Mouse (Mus musculus) liver, embryonic 13.5 days (tissue): Measurements from ENCODE around the gene Adamtsl2. TPM values are rescaled to one million over a fixed set of nuclear protein-coding genes. Genes with fewer than 3 reads are reported as not detected.

Source experiments
- ATAC-seq: fragments of 200-750 bp; cut with Nextera tagmentation; 2 replicates; pipeline ENCODE4 v1.8.0; 2017; ENCODE audit warnings: low read depth, mild to moderate bottlenecking, moderate number of reproducible peaks, moderate library complexity
- DNase-seq: peaks from one replicate; pipeline ENCODE4 v3.0.0; 2022
- H3K27ac ChIP-seq: fragments of 300-500 bp; sonication (generic); 2 replicates; pipeline ENCODE4 v1.5.1; 2015; ENCODE audit warnings: moderate library complexity, mild to moderate bottlenecking, inconsistent platforms
- H3K27me3 ChIP-seq: fragments of 300-500 bp; sonication (generic); 2 replicates; pipeline ENCODE4 v1.6.1; 2015; ENCODE audit warnings: mild to moderate bottlenecking, inconsistent platforms
- H3K36me3 ChIP-seq: fragments of 300-500 bp; sonication (generic); 2 replicates; pipeline ENCODE4 v1.6.1; 2015; ENCODE audit warnings: mild to moderate bottlenecking, inconsistent platforms
- H3K4me1 ChIP-seq: fragments of 300-500 bp; sonication (generic); replicated peaks from 2 replicates; pipeline ENCODE4 v1.6.1; 2015; ENCODE audit warnings: inconsistent platforms
- H3K4me2 ChIP-seq: fragments of 300-500 bp; sonication (generic); 2 replicates; pipeline ENCODE4 v1.6.1; 2015; ENCODE audit warnings: inconsistent platforms, mild to moderate bottlenecking, moderate library complexity
- H3K4me3 ChIP-seq: fragments of 300-500 bp; sonication (generic); replicated peaks from 2 replicates; pipeline ENCODE4 v1.5.1; 2015; ENCODE audit warnings: mild to moderate bottlenecking, inconsistent platforms
- H3K9ac ChIP-seq: fragments of 300-500 bp; sonication (generic); 2 replicates; pipeline ENCODE4 v1.6.1; 2015; ENCODE audit warnings: mild to moderate bottlenecking, inconsistent platforms
- H3K9me3 ChIP-seq: fragments of 300-500 bp; sonication (generic); replicated peaks from 2 replicates; pipeline ENCODE4 v1.6.1; 2016; ENCODE audit warnings: inconsistent platforms
- WGBS: fragments of 180-500 bp; shearing (Covaris S2); methylation state at CpG from one replicate; pipeline ENCODE4 v1.1.7; 2015; ENCODE audit not compliant: insufficient replicate concordance; 5-methylcytosine and 5-hydroxymethylcytosine counted together
- polyA plus RNA-seq: library from polyadenylated mRNA; unstranded; fragments of >200 nt; fragmentation: Nextera tagmentation; extraction: Ambion mirVana; gene quantifications from 2 replicates; pipeline ENCODE4 v1.2.1, GENCODE M21; 2015

The Adamtsl2 gene
- polyA plus RNA-seq, 1 experiment from 2014 or later = 0.65 TPM

DNA sequence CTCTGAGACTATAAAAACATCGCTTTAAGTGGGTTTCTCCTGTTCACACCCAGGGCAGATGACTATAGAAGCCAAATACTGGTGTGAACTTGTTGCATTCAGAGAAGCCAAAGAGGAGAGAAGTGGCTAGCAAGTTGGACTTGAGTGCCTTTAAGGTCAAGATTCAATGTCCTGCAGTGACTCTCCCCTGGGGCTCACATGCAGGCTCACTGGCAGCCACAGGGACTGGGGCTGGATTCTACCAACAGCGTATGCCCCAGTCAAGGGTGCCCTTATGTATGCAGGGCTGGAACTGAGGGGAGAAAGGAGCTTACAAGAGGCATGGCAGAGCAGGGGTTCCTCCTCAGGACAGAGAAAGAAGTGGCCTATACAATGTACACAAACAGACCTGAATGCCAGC lies 40.6 kb downstream of the Adamtsl2 start:
- ATAC-seq (no peak), DNase-seq (no peak)
- Histone ChIP-seq H3K4me1 (no peaks in the 10 kb centered on the region), H3K9me3 (no peaks in the 10 kb centered on the region), H3K4me2 (no peak overlapping the region), H3K27ac (no peak overlapping the region), H3K36me3 (no peaks in the 10 kb centered on the region), H3K27me3 (no peaks in the 10 kb centered on the region), H3K9ac (no peak overlapping the region), H3K4me3 (no peak overlapping the region)
- WGBS = 53% methylated on average over 2 of the region's 2 CpGs

GRCm38 (mm10) chr2:27120241-27120641 lies 41.1 kb downstream of the Adamtsl2 start:
- Histone ChIP-seq H3K9ac (no peak overlapping the region), H3K36me3 (no peaks in the 10 kb centered on the region), H3K4me2 (no peak overlapping the region), H3K27me3 (no peaks in the 10 kb centered on the region), H3K9me3 (no peaks in the 10 kb centered on the region), H3K27ac (no peak overlapping the region), H3K4me1 (no peaks in the 10 kb centered on the region), H3K4me3 (no peak overlapping the region)
- DNase-seq = no peak
- 71% methylated on average over 8 of the region's 8 CpGs for WGBS
- no peak for ATAC-seq

DNA sequence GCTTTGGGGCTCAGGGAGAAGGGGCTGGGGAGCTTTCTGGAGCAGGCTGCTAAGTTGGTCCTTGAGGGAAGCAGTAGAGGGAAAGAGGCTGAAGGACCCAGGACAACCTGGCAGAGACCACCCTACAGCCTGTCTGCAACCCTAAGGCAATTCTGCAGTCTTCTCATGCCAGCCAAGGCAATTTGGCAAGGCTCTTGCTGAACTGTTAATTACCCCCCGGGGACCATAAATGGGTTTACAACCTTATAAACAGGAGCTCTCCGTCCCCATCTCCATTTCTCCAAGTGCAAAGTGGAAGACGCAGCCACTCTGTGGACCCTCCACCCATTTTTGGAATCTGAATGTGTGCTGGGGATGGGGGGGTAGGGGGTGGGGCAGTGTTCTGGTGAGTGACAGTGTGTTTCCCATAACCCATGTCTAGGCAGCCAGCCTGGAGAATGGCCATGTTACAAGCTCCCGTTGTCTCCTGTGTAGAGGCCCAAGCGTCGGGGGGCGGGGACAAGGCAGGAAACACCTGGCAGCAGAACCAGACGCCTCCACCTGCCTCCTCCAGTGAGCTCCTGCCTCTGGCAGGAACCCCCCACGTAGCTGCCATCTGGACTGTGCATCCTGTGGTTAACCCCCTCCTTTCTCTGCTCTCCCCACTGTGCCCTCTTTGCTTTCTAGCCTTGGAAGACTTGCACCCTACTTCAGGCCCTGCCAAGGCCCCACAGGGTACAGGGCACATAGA lies 42.6 kb downstream of the Adamtsl2 start:
- no peak overlapping the region for H3K27ac ChIP-seq
- H3K4me1 ChIP-seq = no peaks in the 10 kb centered on the region
- no peak for ATAC-seq
- H3K9me3 ChIP-seq = no peaks in the 10 kb centered on the region
- 16% methylated on average over 9 of the region's 9 CpGs for WGBS
- H3K4me3 ChIP-seq = no peak overlapping the region
- H3K4me2 ChIP-seq = no peak overlapping the region
- no peak for DNase-seq
- no peaks in the 10 kb centered on the region for H3K27me3 ChIP-seq
- H3K9ac ChIP-seq = no peak overlapping the region
- H3K36me3 ChIP-seq = no peaks in the 10 kb centered on the region

- Histone ChIP-seq H3K4me1 (no peaks in the 10 kb centered on the region), H3K36me3 (no peaks in the 10 kb centered on the region)
- 54% methylated on average over 9 of the region's 9 CpGs for WGBS
Measured at GRCm38 (mm10) chr2:27122578-27122977, 43.4 kb downstream of the Adamtsl2 start.

GRCm38 (mm10) chr2:27123121-27123520 lies 43.9 kb downstream of the Adamtsl2 start:
- ATAC-seq = no peak
- DNase-seq = no peak
- H3K4me1 ChIP-seq = no peaks in the 10 kb centered on the region
- WGBS = 74% methylated on average over 4 of the region's 4 CpGs
- H3K9ac ChIP-seq = no peak overlapping the region
- no peaks in the 10 kb centered on the region for H3K9me3 ChIP-seq
- no peak overlapping the region for H3K4me2 ChIP-seq
- no peak overlapping the region for H3K4me3 ChIP-seq
- no peak overlapping the region for H3K27ac ChIP-seq
- H3K36me3 ChIP-seq = no peaks in the 10 kb centered on the region
- no peaks in the 10 kb centered on the region for H3K27me3 ChIP-seq

More at GRCm38 (mm10) chr2:27122578-27122977, 43.4 kb downstream of the Adamtsl2 start:
- Histone ChIP-seq H3K4me3 (no peak overlapping the region), H3K27me3 (no peaks in the 10 kb centered on the region), H3K9me3 (no peaks in the 10 kb centered on the region), H3K27ac (no peak overlapping the region), H3K4me2 (no peak overlapping the region), H3K9ac (no peak overlapping the region)
- ATAC-seq = no peak
- DNase-seq = no peak

DNA sequence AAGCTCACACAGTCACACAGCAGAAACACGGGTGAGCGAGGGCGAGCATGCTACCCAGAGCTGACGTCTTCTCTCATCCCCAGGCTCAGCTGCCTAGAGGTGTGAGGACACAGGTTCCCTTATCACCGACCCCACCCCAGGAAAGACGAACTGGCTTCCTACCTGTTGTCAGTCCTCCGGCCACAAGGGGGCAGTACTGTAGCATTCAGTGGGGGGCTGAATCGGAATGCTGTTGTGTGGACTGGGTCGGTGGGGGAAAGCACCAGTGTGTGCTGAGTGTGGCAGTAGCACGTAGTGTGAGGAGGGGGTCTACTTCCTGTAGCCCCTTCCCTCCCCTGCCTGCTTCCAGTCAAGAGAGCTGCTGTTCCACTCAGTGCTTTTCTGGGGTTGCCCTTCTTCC lies 46.8 kb downstream of the Adamtsl2 start:
- H3K27ac ChIP-seq = no peak overlapping the region
- H3K36me3 ChIP-seq = no peaks in the 10 kb centered on the region
- no peaks in the 10 kb centered on the region for H3K9me3 ChIP-seq
- H3K4me3 ChIP-seq = no peak overlapping the region
- no peak overlapping the region for H3K9ac ChIP-seq
- no peak for DNase-seq
- no peaks in the 10 kb centered on the region for H3K4me1 ChIP-seq
- no peak for ATAC-seq
- H3K27me3 ChIP-seq = no peaks in the 10 kb centered on the region
- H3K4me2 ChIP-seq = no peak overlapping the region
- 28% methylated on average over 10 of the region's 10 CpGs for WGBS

- H3K4me2 ChIP-seq = no peak overlapping the region
- no peaks in the 10 kb centered on the region for H3K27me3 ChIP-seq
- no peak overlapping the region for H3K27ac ChIP-seq
- no peak overlapping the region for H3K9ac ChIP-seq
- no peaks in the 10 kb centered on the region for H3K36me3 ChIP-seq
- 52% methylated on average over 4 of the region's 4 CpGs for WGBS
- no peaks in the 10 kb centered on the region for H3K4me1 ChIP-seq
- H3K9me3 ChIP-seq = no peaks in the 10 kb centered on the region
- no peak for ATAC-seq
- DNase-seq = no peak
- no peak overlapping the region for H3K4me3 ChIP-seq
Measured at GRCm38 (mm10) chr2:27126496-27126895, 47.3 kb downstream of the Adamtsl2 start.

GRCm38 (mm10) chr2:27128990-27129389 lies 49.8 kb downstream of the Adamtsl2 start:
- Histone ChIP-seq H3K4me1 (no peaks in the 10 kb centered on the region), H3K9me3 (no peaks in the 10 kb centered on the region), H3K36me3 (no peaks in the 10 kb centered on the region), H3K9ac (no peak overlapping the region), H3K27me3 (no peaks in the 10 kb centered on the region), H3K4me3 (no peak overlapping the region), H3K4me2 (no peak overlapping the region), H3K27ac (no peak overlapping the region)
- ATAC-seq (no peak), DNase-seq (no peak)
- 46% methylated on average over 3 of the region's 3 CpGs for WGBS

DNA sequence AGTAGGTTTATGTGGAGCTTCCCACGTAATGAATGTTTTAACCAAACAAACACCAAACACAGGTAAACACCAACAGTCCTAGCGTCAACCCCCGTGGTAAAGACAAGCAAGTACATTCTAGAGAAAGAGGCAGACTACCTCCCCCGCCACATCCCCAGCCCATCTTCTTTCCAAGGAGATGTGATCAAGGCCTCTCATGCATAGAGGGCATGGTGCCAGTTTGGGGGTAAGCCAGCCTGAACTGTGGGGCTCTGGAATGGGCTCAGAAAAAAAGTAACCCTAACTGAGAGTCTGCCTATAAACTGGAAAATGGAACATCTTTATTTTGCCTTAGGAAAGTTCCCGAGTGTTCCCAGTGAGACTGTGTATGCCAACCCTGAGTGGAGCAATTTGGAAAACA lies 56.8 kb downstream of the Adamtsl2 start:
- H3K27me3 ChIP-seq = peaks cover 14% of the 10 kb centered on the region; the same call in 1 of the 2 replicates
- WGBS = 60% methylated on average over 5 of the region's 5 CpGs

GRCm38 (mm10) chr2:27136336-27136735 lies 57.2 kb downstream of the Adamtsl2 start:
- no peak overlapping the region for H3K9ac ChIP-seq
- no peaks in the 10 kb centered on the region for H3K9me3 ChIP-seq
- no peak for ATAC-seq
- H3K27ac ChIP-seq = no peak overlapping the region
- peaks cover 18% of the 10 kb centered on the region for H3K27me3 ChIP-seq
- no peaks in the 10 kb centered on the region for H3K4me1 ChIP-seq
- DNase-seq = no peak
- no peak overlapping the region for H3K4me2 ChIP-seq
- H3K4me3 ChIP-seq = no peak overlapping the region
- WGBS = 51% methylated on average over 3 of the region's 3 CpGs
- no peaks in the 10 kb centered on the region for H3K36me3 ChIP-seq

More for the DNA sequence above, 56.8 kb downstream of the Adamtsl2 start:
- Histone ChIP-seq H3K36me3 (no peaks in the 10 kb centered on the region), H3K4me3 (no peak overlapping the region), H3K27ac (no peak overlapping the region), H3K4me1 (no peaks in the 10 kb centered on the region), H3K4me2 (no peak overlapping the region), H3K9ac (no peak overlapping the region), H3K9me3 (no peaks in the 10 kb centered on the region)
- ATAC-seq = no peak
- DNase-seq = no peak

DNA sequence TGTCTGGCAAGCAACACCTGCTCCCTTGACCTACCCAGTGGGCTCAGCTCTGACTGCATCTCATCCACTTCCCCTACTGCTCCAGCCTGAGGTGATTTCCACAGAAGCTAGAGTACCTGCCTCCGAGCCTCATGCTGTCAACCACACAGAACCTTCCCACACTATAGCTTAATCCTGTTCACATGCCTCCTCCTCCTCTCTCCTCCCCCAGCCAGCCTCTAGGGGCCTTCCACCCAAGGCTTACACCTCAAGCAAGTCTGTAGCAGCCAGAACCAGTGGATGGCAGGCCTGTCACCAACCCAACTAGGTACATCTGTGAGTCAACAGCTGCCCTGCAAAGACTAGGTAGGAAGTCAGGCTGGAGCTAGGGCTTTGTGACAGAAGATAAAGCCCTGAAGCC lies 57.6 kb downstream of the Adamtsl2 start:
- ATAC-seq = no peak
- no peak overlapping the region for H3K27ac ChIP-seq
- H3K9ac ChIP-seq = no peak overlapping the region
- WGBS = 42% methylated on average over 1 of the region's 1 CpGs
- H3K4me3 ChIP-seq = no peak overlapping the region
- no peak overlapping the region for H3K4me2 ChIP-seq
- peaks cover 23% of the 10 kb centered on the region for H3K27me3 ChIP-seq
- H3K36me3 ChIP-seq = no peaks in the 10 kb centered on the region
- no peaks in the 10 kb centered on the region for H3K4me1 ChIP-seq
- no peaks in the 10 kb centered on the region for H3K9me3 ChIP-seq
- DNase-seq = no peak

GRCm38 (mm10) chr2:27138356-27138755 lies 59.2 kb downstream of the Adamtsl2 start:
- Histone ChIP-seq H3K9ac (no peak overlapping the region), H3K27me3 (peaks cover 39% of the 10 kb centered on the region), H3K9me3 (no peaks in the 10 kb centered on the region), H3K27ac (no peak overlapping the region), H3K4me1 (no peaks in the 10 kb centered on the region), H3K36me3 (no peaks in the 10 kb centered on the region), H3K4me3 (no peak overlapping the region), H3K4me2 (no peak overlapping the region)
- ATAC-seq (no peak), DNase-seq (no peak)
- WGBS = 39% methylated on average over 4 of the region's 4 CpGs
